Mouse (Mus musculus) neural tube, postnatal 0 days (tissue): ENCODE results near the gene Pmepa1. TPM values are rescaled to one million over a fixed set of nuclear protein-coding genes. Genes with fewer than 3 reads are reported as not detected.

Experiments used
- polyA plus RNA-seq: library from polyadenylated mRNA; unstranded; fragments of >200 nt; fragmentation: Nextera tagmentation; extraction: Ambion mirVana; gene quantifications from 2 replicates; pipeline ENCODE4 v1.2.1, GENCODE M21; 2015

The Pmepa1 gene
- 4.6 and 5.2 TPM in 2 replicates for polyA plus RNA-seq

DNA sequence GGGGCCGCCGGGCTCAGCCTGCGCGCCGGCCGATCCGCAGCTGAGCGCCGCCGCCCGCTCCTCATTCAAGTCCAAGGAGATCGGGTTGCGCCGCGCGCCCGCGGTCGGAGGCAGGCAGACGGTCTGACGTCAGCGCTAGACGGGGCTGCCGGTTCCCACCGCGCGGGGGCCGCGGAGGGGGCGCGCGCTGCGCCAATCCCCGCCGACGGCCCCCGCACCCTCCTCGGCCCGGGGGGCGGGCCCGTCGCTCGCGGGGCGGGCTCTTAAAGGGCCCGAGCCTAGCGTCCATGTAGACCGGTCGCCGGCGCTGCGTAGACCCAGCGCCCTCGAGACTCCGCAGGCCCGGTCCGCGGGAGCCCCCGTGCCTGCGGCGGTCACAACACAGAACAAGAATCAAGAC, at the start of gene Pmepa1:
Gene Pmepa1, minus strand, starts transcription at position 125 of the 400 bp plus-strand sequence.

DNA sequence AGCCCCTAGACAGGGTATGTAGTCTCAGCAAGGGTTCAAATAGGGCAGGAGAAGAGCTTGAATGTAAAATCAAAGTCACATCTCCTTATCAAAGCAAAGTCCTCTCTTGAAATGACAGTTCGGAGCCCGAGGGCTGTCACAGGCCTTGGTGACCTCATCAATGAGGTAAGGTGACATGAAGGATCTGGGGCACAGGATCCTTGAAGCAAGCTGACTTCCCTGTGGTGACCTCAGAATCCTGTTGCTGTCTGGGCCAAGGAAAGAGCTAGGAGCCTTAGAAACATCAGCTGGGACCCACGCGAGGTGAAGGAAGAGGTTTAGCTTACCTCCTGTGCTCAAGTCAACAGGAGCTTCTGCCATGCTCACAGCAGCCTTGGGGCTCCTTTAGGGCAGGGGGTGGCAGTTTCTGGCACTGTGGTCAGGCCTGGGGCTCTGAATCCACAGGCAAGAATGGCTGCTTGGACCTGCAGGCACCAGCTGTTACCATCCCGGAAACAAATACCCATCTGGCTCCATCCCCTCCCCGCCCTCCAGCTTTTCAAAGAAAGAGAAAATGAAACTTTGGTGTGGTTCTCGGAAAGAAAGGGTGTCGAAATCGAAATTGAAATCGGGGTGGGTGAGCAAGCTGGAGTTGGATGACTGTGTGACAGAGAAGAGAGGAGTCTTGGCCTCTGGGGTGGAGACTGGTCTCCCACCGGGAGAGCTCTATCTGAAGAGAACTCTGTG, 57.8 kb downstream of the Pmepa1 start, which contains the start of gene Zbp1:
Gene Zbp1, minus strand, starts transcription at position 508 of the 726 bp plus-strand sequence.

Other genes with a start within 250 kb of the Pmepa1 start
- 0.09 and 0.12 TPM in 2 replicates for gene Ctcfl, start 157.0 kb downstream of the Pmepa1 start, polyA plus RNA-seq
- gene Pck1, start 123.5 kb downstream of the Pmepa1 start, polyA plus RNA-seq = 0.25 and 0.73 TPM in 2 replicates
- gene Zbp1, start 57.6 kb downstream of the Pmepa1 start, polyA plus RNA-seq = 1.2 and 1.4 TPM in 2 replicates
- not detected in 2 replicates for gene 1700021F07Rik, start 246.1 kb upstream of the Pmepa1 start, polyA plus RNA-seq